Mouse (Mus musculus): ENCODE results near the gene Slc38a2.

The Slc38a2 gene

GRCm38 (mm10) chr15:96720146-96720545, 20.6 kb upstream of the Slc38a2 start:
- DNase-seq (ENCODE audit: low spot score in 2 of 2) = no peak

GRCm38 (mm10) chr15:96718466-96718865, 18.9 kb upstream of the Slc38a2 start:
- DNase-seq (ENCODE audit: low spot score in 2 of 2) = no peak

DNA sequence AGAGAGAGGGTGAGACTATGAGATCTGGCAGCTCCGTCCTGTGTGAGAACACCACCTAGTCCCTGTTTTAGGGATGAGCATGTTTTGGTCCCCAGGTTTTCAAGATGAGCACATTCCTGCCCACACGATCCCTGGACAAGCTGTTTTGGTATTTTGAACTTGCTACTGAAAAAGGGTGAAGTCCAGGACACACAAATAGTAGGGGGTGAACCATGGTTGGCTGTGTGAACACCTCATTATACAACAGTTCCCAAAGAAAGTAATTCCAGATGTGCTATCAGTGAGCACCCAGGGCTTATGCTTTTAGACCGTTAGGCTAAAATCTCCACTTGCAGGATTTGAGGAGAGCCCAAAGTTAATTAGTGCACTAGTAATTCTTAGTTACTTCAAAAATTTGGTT, 17.7 kb upstream of the Slc38a2 start:
- no peak for DNase-seq (ENCODE audit: low spot score in 2 of 2)

GRCm38 (mm10) chr15:96716371-96716770, 16.8 kb upstream of the Slc38a2 start:
- no peak for DNase-seq (ENCODE audit: low spot score in 2 of 2)

DNA sequence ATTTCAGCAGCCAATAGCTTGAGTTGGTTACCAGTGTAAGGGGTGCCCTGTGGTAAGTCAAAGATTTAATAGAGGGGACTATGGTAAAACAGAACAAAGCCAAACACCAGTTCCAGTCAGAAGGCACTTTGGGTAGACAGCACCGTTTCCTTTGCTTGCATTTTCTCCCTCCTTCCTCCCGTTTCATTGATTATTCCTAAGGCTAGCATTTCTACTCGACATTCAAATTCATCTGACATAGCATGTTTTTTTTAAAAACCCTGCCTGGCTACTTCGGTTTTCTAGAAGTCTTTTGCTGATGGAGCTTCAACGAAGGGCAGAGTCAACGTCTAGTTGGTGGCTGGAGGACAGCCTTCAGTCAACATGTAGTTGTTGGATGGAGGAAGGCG, 16.2 kb upstream of the Slc38a2 start:
- DNase-seq (ENCODE audit: low spot score in 2 of 2) = no peak

DNA sequence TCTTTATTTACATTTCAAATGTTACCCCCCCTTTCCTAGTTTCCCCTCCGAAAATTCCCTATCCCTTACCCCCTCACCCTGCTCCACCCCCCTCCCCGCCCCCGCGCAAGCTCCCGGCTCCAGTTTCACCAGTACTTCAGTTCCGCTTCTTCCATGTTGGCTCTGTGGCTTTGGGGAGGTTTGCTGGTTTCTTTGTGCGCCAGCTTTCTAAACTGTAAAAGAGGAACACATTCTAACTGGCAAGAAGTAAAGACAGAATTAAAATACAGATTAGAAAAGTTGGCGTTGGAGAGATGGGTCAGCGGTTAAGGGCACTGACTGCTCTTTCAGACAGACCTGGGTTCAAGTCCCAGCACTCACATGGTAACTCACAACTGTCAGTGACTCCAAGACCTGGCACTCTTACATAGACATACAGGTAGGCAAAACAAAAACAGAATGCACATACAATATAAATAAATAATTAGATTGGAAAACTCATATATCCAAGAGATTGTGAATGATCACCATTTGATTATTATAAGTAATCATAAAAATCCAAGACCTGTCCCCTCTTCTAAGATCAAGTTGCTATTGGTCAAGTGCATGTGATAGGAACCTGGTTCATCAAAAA, 15.7 kb upstream of the Slc38a2 start:
- no peak for DNase-seq (ENCODE audit: low spot score in 2 of 2)

DNA sequence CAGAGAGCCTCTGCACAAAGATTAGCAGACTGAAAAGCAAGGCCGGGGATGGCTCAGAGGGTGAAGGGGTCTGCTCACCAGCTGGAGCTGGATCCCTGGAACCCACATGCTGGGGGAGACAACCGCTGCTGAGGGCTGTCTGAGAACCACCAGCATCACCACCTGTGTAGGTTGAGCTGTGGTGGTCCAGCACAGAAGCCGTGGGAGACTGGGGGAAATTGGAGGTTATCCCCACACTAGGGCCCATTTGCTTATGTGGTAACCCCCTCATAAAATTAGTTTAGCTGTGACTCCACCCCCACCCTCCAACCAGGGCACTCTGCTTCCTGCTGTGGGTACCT, 15.1 kb upstream of the Slc38a2 start:
- no peak for DNase-seq (ENCODE audit: low spot score in 2 of 2)

GRCm38 (mm10) chr15:96713758-96714675, 14.5 kb upstream of the Slc38a2 start:
- DNase-seq (ENCODE audit: low spot score in 2 of 2) = no peak

- no peak for DNase-seq (ENCODE audit: low spot score in 2 of 2)
Measured at GRCm38 (mm10) chr15:96712338-96712737, 12.8 kb upstream of the Slc38a2 start.

DNA sequence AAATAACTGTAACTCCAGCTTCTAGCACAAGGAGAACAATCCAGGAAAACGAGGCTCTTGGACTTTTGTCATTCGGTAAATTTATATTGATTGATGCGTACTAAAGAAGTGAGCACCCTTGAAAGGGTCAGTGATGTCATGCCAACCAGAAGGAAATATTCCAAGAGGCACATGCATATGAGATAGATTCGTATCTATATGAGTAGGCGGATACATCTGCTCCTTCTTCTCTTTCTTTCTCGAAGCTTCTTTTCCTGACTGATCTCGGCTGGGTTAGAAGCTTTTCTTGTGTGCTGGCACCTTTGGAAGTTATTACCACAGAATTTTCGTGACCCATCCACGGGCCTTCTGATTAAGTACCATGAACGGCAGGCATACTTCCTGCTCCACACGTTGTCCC, 12.1 kb upstream of the Slc38a2 start:
- no peak for DNase-seq (ENCODE audit: low spot score in 2 of 2)

GRCm38 (mm10) chr15:96710352-96711114, 11.0 kb upstream of the Slc38a2 start:
- no peak for DNase-seq (ENCODE audit: low spot score in 2 of 2)

DNA sequence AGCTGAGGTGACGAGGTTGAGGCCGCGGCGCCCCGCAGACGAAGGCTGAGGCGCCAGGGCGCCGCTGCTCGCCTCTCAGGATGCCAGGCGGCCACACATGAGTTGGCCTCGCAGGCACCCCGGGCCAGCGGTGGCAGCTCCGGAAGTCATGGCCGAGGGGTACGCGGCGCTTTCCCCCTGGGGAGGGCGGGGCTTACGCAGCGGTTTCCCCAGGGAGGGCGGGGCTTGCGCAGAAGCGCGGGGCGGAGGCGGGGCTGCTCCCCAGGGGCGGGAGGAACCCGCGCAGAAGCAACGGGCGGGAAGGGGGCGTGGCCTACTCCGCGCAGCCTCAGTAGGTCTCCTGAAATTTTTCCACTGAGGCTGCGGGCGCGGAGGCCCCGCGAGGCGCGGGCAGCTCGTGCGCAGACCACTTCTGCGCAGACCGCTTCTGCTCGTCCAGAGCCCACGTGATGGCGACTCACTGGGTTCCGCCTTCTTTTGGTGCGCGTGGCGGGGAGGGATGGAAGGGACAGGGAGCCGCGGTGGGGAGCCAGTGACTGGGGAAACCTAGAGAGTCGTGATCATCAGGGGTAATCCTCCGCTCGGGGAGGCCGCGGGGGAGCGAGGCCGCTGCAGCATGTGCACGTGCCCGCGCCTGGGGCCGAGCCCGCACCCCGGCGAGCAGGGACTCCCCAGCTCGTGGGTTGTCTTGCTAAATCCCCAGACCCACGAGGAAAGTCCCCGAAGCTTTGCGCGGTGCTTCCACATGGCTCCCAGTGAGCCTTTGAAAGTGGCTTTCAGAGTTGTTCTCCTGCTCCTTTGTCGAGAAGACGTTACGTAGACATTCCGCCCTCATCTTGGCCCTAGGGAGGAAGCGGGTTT, 10.2 kb upstream of the Slc38a2 start:
- peak; percentile 97 for DNase-seq (ENCODE audit: low spot score in 2 of 2)

- DNase-seq (ENCODE audit: low spot score in 2 of 2) = no peak
Measured at GRCm38 (mm10) chr15:96708976-96709490, 9.5 kb upstream of the Slc38a2 start.

- DNase-seq (ENCODE audit: low spot score in 2 of 2) = no peak
Measured at GRCm38 (mm10) chr15:96708428-96708827, 8.9 kb upstream of the Slc38a2 start.

DNA sequence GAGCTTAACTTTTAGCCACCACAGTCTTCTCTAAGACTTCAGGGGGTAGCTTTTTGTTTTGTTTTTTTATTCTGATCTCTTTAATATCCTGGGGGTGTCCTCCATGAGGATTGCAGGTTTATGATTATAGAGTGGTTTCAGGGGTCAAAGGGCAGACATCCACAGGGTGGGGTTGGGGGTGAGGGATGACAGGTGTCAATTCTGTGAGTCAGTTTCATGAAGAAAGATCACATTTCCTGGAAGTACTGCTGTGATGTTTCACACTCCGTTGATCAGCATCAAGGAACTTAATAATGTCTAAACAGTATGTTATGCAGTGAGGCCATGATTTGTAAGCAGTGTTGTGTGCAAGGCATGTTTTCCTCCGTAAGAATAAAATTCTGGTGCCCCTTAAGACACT, 8.4 kb upstream of the Slc38a2 start:
- no peak for DNase-seq (ENCODE audit: low spot score in 2 of 2)

DNA sequence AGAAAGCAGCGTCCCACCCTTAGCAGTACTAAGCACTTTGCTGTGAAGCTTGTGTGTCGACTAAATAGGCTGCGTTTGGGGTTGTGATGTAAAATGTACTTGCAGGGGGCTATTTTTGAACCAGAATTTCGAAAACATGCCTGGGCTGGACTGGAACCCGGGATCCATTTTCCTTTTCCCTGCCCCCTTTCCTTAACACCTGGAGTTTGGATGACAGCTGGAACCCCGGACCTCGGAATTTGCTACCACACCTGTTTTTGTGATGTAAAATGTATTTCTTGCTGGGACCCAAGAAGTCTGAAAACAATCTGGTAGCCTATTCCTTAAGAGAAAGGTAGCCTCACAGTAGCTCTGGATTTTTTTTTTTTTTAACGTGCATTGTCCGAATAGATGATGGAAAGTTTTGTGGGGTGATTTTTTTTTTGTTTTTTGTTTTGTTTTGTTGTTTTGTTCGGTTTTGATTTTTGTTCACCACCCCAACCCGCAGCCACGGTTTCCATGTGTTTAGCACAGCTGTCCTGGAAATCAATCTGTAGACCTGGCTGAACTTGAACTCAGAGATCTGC, 3.0 kb upstream of the Slc38a2 start:
- no peak for DNase-seq (ENCODE audit: low spot score in 2 of 2)

DNA sequence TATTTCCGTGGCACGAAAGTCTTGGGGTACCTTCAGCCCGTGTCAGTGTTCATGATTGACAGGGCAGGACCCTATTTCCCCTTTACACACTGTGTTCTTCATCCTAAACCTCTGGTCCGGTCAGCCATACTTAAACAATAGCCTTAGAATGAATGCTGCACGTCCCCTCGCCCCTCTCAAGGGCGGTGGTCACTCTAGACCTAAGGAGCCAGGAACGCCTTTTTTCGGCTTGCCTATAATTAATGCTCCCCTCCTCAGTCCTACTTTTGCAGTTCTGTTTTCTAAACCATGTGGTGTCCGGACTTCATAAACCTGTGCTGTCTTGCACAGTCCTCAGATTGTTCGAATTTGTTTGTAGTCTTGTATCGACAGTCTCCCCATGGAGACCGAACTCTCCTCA, 1.2 kb upstream of the Slc38a2 start:
- DNase-seq (ENCODE audit: low spot score in 2 of 2) = no peak

DNA sequence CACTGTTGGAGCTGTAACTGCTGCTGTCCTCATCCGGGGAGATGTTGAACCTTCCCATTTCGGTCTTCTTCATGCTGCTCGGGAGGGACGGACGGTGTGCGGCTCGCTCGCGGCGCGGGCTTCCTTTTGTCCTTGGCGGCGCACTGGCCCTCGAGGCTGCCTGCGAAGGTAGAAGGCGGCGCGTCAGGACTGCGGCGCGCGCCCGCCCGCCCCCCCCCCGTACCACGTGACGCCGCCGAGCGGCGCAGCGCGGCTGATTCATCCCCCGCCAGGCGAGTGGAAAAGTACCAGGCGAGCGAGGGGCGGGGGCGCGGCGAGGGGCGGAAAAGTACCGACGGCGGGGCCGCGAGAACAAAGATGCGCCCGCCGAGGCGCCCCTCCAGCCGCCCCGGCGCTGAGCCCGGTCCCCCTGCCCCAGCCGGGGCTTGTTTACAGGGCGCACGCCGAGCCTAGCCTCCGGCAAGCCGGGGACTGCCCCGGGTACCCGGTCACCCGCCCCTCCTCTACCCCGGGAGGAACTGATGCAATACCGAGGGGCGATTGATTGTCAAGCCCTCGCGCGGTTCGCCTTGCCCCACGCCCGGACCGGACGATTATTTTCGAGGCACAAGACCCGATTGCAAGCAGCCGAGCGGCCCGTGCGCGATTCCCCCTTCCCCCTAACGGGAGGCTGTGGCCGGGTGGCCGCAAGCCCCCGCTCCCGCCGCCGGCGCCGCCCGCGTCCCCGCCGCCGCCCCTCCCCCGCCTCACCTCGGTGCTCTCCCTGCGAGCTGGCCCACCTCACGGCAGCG, 677 bp downstream of the Slc38a2 start:
- peak; percentile 76 to 86 for DNase-seq (ENCODE audit: low spot score in 2 of 2)

DNA sequence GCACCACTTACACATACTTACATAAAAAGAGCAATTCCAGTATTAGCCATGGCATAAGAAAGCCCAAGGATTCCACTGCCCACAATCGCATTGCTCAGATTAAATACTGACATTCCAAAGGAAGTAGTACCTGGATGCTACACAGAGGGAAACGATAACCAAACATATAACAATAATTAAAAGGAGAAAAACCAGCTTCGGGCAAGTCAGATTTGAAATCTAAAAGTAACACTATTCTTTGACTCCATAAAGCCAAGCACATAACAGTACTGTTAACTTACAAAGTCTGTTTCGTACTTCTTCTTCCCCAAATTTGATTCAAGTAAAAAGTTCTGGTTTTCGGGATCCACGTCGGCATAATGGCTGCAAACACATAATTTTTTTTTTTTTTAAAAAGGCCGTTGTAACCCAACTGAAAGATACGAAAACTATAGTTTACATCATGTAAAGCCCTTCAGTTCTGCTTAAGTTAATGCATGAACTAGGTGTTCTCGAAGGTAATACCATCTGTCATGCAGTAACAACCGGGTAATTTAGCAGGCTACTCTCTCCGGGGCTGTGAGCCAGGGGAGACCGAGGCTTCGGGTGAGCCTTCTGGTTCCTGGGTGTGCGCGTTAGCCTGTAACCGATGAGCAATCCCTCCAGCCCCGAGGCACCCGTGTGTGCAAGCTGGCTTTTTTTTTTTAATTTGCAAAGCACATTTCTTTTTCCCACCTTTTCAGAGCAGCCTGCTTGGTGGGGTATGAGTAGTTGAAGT, 1.5 kb downstream of the Slc38a2 start:
- DNase-seq (ENCODE audit: low spot score in 2 of 2) = no peak

All from urinary bladder, adult 18-20 months (tissue).